Mouse (Mus musculus): ENCODE results near the gene Pkp2.

Pkp2 gene

GRCm38 (mm10) chr16:16256672-16257071 lies 43.6 kb downstream of the Pkp2 start:
- in situ Hi-C loops (cut with MboI, MseI), result no loop called here

- in situ Hi-C loops (cut with MboI, MseI), result no loop called here
Measured at GRCm38 (mm10) chr16:16260882-16261281, 47.8 kb downstream of the Pkp2 start.

- in situ Hi-C loops (cut with MboI, MseI), result no loop called here
Measured at GRCm38 (mm10) chr16:16261481-16261880, 48.4 kb downstream of the Pkp2 start.

GRCm38 (mm10) chr16:16262436-16262835 lies 49.3 kb downstream of the Pkp2 start:
- in situ Hi-C loops (cut with MboI, MseI), result no loop called here

- in situ Hi-C loops (cut with MboI, MseI), result no loop called here
Measured at GRCm38 (mm10) chr16:16272978-16273377, 59.9 kb downstream of the Pkp2 start.

- in situ Hi-C loops (cut with MboI, MseI), result no loop called here
Measured at GRCm38 (mm10) chr16:16273752-16274151, 60.6 kb downstream of the Pkp2 start.

- in situ Hi-C loops (cut with MboI, MseI), result loop anchor here in 1 of 2 experiments (5.0 kb wide), 2 partner anchors 55 to 100 kb away; partner anchors contain the start of gene Dnm1l
Measured at GRCm38 (mm10) chr16:16302369-16303137, 89.4 kb downstream of the Pkp2 start, which contains the start of gene Yars2. Yars2 (plus strand) TSS chr16:16302965.

GRCm38 (mm10) chr16:16303138-16303827 lies 90.2 kb downstream of the Pkp2 start:
- in situ Hi-C loops (cut with MboI, MseI), result loop anchor here in 1 of 2 experiments (5.0 kb wide), 2 partner anchors 54 to 101 kb away; partner anchors contain the start of gene Dnm1l

GRCm38 (mm10) chr16:16303888-16304287 lies 90.8 kb downstream of the Pkp2 start:
- in situ Hi-C loops (cut with MboI, MseI), result loop anchor here in 1 of 2 experiments (5.0 kb wide), 2 partner anchors 53 to 102 kb away; partner anchors contain the start of gene Dnm1l

- in situ Hi-C loops (cut with MboI, MseI), result loop anchor here (10.0 kb wide), 2 partner anchors 447 to 677 kb away; partner anchors contain the start of gene Mzt2 (in 1 of the 2)
Measured at GRCm38 (mm10) chr16:16311319-16311718, 98.2 kb downstream of the Pkp2 start.

Measured in T-helper 17 cell (primary cell).